Mouse (Mus musculus) megakaryocyte, embryonic 14.5 days (primary cell): Measurements from ENCODE around the gene Zfp592.

Source experiments
- FLI1 ChIP-seq: IDR thresholded peaks from 2 replicates; pipeline ENCODE4 v1.6.1; 2012; ENCODE audit warnings: low read length, inconsistent platforms, mixed read lengths
- GATA1 ChIP-seq: IDR thresholded peaks from 3 replicates; pipeline ENCODE4 v1.6.1; 2012; ENCODE audit warnings: mixed read lengths, low read length, inconsistent platforms, borderline replicate concordance

GRCm38 (mm10) chr7:80971419-80971818, 22.1 kb upstream of the Zfp592 start:
- TF ChIP-seq GATA1 (no peak), FLI1 (no peak)
